Mouse (Mus musculus): ENCODE data around the gene Dagla. TPM values are rescaled to one million over a fixed set of nuclear protein-coding genes. Genes with fewer than 3 reads are reported as not detected.

The Dagla gene
- total RNA-seq, 2 experiments from 2014 or later = 92.4 to 94.3 TPM

DNA sequence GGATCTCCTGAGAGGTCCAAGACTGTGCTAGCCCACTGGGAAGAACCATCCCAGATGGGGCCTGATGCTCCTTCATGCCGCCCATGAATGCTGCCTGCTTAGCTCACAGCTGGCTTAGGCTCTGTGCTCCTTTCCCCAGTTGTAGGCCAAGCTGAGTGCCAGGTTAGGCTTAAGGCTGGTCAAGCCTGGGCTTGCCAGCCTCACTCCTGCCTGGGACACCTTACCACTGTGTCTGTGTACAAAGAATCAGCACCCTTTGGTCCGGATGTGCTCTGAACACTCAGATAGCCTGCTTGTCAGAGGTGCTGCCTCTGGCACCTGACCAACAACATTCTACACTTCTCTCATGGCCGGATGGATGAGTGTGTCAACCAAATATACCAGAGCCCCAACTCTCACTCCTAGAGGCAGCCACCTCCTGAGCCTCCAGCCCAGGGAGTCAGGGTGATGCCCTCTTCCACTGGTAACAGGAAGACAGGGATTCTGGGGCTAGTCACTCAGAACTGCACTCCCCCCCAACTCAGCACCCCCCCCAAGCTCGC, 15.0 kb downstream of the Dagla start:
- intact Hi-C loops (cut with DNase I) = loop anchor here (2.0 kb wide), 2 partner anchors 15 to 17 kb away; partner anchors contain the start of gene Dagla
- DNase-seq (ENCODE audit: low spot score in 2 of 2) = no peak

GRCm38 (mm10) chr19:10288125-10289040, 16.3 kb downstream of the Dagla start:
- intact Hi-C loops (cut with DNase I) = loop anchor here (2.0 kb wide), 1 partner anchor 16 kb away; no protein-coding TSS in a partner anchor

GRCm38 (mm10) chr19:10286458-10286872, 18.2 kb downstream of the Dagla start:
- intact Hi-C loops (cut with DNase I) = no loop called here
- no peak for DNase-seq (ENCODE audit: low spot score in 2 of 2)

More at GRCm38 (mm10) chr19:10288125-10289040, 16.3 kb downstream of the Dagla start:
- no peak for DNase-seq (ENCODE audit: low spot score in 2 of 2)

- no peak for DNase-seq (ENCODE audit: low spot score in 2 of 2)
- intact Hi-C loops (cut with DNase I) = no loop called here
Measured at GRCm38 (mm10) chr19:10280771-10281540, 23.7 kb downstream of the Dagla start.

DNA sequence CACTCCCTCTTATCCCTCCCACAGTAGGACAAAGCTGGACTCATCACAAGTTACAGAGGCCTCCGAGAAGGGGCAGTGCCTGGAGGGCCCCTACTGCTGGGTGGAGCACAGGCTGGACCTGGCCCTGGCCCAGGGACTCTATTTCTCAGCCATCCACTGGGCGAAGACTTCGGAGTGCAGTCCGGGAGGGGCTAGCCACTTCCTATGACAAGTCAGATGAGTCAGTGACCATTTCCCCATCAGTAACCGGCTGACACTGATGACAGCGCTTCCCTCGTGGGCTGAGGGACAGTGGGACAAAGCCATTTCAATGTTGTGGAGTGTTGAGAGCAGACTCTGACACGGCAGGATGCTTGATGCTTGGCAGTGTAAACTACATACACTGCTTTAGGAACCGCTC, 25.0 kb downstream of the Dagla start:
- DNase-seq (ENCODE audit: low spot score in 2 of 2) = no peak
- intact Hi-C loops (cut with DNase I) = no loop called here

DNA sequence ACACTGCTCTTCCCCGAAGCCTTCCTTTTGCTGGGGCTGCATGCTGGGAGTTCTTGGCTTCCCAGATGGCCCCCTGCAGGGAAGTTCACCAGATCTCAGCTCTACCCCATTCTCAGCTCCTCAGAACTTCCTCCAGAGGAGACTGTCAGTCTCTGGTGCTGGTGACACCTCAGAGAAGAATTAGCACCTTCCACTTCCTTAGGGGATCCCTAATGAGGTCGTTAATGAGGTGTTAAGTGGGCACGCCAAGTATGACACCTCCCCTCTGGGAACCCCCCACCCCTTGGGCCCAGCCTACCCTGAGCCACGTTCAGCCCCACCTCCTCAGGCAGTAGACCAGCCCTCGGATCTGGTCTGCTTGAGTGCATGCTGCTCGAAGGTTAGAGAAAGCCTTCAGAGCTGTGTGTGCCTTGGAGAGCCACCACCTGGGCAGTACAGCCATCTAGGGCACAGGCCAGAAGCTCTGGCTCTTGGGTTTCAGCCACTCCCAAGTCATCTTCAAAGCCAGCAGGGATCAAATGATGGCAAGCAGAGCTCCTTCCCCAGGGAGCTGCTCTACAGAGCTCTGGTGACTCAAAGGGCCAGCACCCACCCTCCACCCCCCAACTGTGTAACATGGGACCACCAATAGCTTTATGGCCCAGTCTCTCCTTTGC, 25.9 kb downstream of the Dagla start:
- no peak for DNase-seq (ENCODE audit: low spot score in 2 of 2)
- intact Hi-C loops (cut with DNase I) = no loop called here

GRCm38 (mm10) chr19:10277759-10278158, 26.9 kb downstream of the Dagla start:
- no peak for DNase-seq (ENCODE audit: low spot score in 2 of 2)
- intact Hi-C loops (cut with DNase I) = no loop called here

DNA sequence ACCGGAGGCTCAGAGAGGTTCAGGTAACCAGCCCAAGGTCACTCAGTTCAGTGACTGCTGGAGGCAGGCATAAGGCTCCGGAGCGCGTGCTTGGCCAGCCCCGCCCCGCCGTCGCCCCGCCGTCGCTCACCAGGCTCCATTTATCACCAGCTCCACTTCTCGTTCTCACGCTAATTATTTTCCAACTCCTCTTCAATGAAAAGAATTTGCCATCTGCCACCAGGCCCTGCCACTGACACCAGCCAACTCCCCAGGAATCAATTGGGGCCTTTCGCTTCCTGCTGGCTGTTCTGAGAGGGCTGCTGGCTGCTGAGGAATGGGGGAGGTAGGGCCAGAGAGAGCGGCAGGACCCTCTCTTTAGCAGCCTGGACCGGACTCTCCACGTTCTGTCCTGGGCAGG, 27.3 kb downstream of the Dagla start:
- intact Hi-C loops (cut with DNase I) = no loop called here
- DNase-seq (ENCODE audit: low spot score in 2 of 2) = no peak

DNA sequence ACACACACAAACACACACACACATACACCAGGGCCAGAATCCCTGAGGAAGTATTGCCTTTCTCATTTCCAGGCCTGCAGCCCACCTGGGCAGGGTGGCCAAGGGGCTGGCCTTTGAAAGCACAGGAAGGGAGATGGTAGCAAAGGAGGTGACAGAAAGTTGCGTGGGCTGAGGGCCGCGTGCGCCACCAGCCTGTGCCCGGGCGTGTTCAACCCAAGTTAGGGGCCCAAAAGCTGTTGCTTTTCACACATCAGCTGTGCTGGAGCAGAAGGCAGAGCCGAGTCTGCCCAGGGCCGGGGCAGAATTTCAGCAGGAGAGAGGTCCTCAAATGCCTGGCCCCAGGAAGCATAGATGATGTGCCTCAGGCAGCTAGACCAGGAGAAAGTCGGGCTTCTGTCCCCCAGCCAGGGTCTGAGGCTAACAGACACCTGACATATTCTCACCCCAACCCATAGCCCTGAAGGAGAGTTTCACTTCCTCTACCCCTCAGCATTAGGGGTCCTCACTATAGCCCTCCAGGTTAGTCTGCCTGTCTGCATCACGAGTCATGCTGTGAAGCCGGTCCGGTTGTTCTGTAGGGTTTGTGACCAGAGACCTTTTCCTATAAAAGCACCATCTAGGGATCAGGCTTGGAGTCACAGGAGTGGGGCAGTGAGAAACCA, 28.1 kb downstream of the Dagla start:
- DNase-seq (ENCODE audit: low spot score in 2 of 2) = peak; percentile 54 to 63
- intact Hi-C loops (cut with DNase I) = no loop called here

GRCm38 (mm10) chr19:10274056-10274455, 30.6 kb downstream of the Dagla start:
- intact Hi-C loops (cut with DNase I) = no loop called here
- DNase-seq (ENCODE audit: low spot score in 2 of 2) = no peak

- peak; percentile 75 to 81 for DNase-seq (ENCODE audit: low spot score in 2 of 2)
- intact Hi-C loops (cut with DNase I) = loop anchor here (2.0 kb wide), 1 partner anchor 16 kb away; no protein-coding TSS in a partner anchor
Measured at GRCm38 (mm10) chr19:10272746-10273145, 31.9 kb downstream of the Dagla start.

DNA sequence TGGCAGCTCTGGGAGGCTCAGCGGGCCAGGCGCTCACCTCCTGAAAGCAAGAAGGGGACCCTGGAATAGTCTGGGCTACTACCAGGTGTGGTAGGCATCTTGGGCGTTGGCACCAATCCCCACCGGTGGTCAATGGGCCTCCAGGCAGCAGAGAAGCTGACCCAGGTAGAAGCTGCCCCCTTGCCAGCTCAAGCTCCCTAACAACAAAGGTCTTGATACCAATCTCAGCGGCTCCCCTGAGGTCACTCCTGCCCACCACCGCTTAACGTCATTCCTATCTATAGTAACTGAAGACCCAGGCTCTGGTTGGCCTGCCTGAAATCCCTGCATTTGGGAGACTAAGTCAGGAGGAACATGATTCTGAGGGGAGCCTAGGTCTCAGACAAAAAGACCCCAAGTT, 33.1 kb downstream of the Dagla start:
- intact Hi-C loops (cut with DNase I) = no loop called here
- no peak for DNase-seq (ENCODE audit: low spot score in 2 of 2)

DNA sequence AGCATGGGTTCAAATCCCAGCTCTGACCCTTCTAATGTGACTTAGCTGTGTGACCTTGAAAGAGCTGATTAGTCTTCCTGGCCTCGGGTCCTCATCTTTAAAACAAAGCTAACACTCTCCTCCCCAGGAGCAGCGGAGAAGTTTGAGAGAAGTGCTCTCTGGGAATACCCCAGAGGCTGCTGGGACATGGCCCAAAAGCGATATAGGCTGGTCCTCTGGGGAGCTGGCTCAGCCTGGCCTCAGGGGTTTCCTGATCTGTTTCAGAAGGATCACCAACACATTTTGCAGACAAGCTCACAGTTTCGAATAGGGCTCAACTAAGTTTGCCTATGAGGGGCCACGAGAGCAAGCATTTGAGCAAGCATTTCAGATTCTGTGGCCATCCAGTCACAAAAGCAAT, 34.3 kb downstream of the Dagla start:
- no peak for DNase-seq (ENCODE audit: low spot score in 2 of 2)
- intact Hi-C loops (cut with DNase I) = no loop called here

GRCm38 (mm10) chr19:10268851-10269250, 35.8 kb downstream of the Dagla start:
- intact Hi-C loops (cut with DNase I) = no loop called here
- no peak for DNase-seq (ENCODE audit: low spot score in 2 of 2)

DNA sequence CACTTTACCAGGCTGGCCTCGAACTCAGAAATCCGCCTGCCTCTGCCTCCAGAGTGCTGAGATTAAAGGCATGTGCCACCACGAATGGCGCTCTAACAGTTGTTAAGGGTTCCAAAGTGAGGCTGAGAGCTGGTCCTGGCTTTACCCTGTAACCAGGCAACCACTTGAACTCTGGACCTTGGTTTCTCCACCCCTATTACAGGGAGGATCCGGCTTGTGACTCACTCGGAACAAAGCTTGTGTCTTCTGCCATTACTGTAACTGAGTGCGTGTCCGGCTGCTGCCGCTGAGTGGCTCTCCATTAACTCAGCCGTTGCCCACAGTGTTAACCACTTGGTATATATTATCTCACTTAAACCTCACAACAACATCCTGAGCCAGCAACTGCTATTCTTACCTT, 36.7 kb downstream of the Dagla start:
- intact Hi-C loops (cut with DNase I) = loop anchor here (2.0 kb wide), 1 partner anchor 37 kb away; the partner anchor contains the start of gene Dagla
- DNase-seq (ENCODE audit: low spot score in 2 of 2) = no peak

GRCm38 (mm10) chr19:10267057-10267456, 37.6 kb downstream of the Dagla start:
- no peak for DNase-seq (ENCODE audit: low spot score in 2 of 2)
- intact Hi-C loops (cut with DNase I) = loop anchor here (2.0 kb wide), 1 partner anchor 38 kb away; the partner anchor contains the start of gene Dagla

DNA sequence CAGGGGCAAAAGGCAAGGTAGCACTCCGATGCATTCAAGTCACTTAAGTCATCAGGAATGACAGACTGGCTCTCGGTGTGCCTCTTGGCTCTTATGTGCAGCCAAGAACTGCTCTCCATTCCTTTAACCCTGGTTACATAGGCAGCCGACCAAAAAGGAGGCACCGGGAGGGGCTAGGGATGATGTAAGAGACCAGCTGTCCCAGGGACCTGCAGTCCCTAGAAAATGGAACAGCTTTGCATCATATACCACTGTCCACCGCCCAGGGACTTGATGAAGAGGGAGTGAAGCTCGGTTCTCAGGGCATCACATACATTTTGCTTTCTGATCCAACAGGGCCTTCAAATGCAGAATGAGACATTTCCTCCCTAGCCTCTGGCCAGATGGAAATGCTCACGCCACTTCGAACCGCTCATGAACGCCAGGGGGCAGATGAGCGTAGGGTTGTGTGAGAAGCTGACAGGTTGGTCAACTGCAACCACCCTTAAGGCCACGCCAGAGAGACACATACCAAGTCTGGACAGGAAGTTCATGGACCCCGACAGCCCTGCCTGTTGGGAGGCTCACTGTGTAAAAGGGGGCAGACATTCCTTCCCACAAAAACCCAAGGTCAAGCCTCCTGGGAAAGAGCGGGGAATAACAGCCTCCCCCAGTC, 38.4 kb downstream of the Dagla start:
- intact Hi-C loops (cut with DNase I) = loop anchor here (2.0 kb wide), 1 partner anchor 38 kb away; the partner anchor contains the start of gene Dagla
- DNase-seq (ENCODE audit: low spot score in 2 of 2) = peak; percentile 60 to 75

DNA sequence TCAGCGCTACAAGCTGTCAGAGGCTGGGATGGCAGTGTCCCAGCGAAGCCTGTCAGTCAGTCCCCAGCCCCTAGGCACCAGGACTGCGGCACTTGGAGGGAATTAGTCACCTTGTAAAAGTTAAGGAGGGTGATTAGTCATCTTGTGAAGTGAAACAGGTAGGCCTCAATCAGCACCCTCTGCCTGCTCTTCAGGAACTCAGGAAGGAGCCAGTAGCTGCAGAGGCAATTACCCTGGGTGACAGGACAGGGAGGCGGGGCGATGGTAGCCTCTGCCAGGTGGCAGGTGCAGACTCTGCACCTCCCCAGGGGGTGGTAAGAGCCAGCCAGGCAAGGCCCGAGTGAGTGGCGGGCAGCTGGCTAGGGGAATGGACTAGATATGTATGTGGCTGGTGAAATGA, 43.3 kb downstream of the Dagla start:
- DNase-seq (ENCODE audit: low spot score in 2 of 2) = no peak
- intact Hi-C loops (cut with DNase I) = no loop called here
